Mouse (Mus musculus) spleen, postnatal 36 days (tissue): ENCODE measurements at regions not wholly inside any gene's neighbourhood (a gene's known extent, or its start where the extent isn't known, plus 50 kb on each side); places are given as distances from the start of the nearest gene placed in this dataset.

Experiments used
- DNase-seq, 2 experiments: peaks; one replicate each; pipeline ENCODE4 v3.0.0; 2022; ENCODE audit warnings: low spot score in 2 of 2, mixed read lengths in 1 of 2

- DNase-seq: no peak
Observed at GRCm38 (mm10) chr13:101219568-101219967, 386.3 kb upstream of the Slc30a5 start.

GRCm38 (mm10) chr13:101216897-101217480 is 383.8 kb upstream of the Slc30a5 start:
- DNase-seq: no peak

GRCm38 (mm10) chr13:101216421-101216820 is 383.2 kb upstream of the Slc30a5 start:
- DNase-seq: no peak

GRCm38 (mm10) chr13:101215792-101216221 is 382.6 kb upstream of the Slc30a5 start:
- DNase-seq: no peak

GRCm38 (mm10) chr13:101215131-101215641 is 382.0 kb upstream of the Slc30a5 start:
- no peak for DNase-seq

GRCm38 (mm10) chr13:101214094-101214493 is 380.9 kb upstream of the Slc30a5 start:
- no peak for DNase-seq

GRCm38 (mm10) chr13:101213121-101213916 is 380.1 kb upstream of the Slc30a5 start:
- DNase-seq: no peak

GRCm38 (mm10) chr13:101212341-101212895 is 379.2 kb upstream of the Slc30a5 start:
- no peak for DNase-seq

- no peak for DNase-seq
Observed at GRCm38 (mm10) chr13:101208788-101209187, 375.6 kb upstream of the Slc30a5 start.

GRCm38 (mm10) chr13:101203463-101203862 is 370.2 kb upstream of the Slc30a5 start:
- no peak for DNase-seq

GRCm38 (mm10) chr13:101202565-101203313 is 369.5 kb upstream of the Slc30a5 start:
- DNase-seq: no peak

GRCm38 (mm10) chr13:101190249-101190830 is 357.1 kb upstream of the Slc30a5 start:
- DNase-seq: no peak

- DNase-seq: no peak
Observed at GRCm38 (mm10) chr13:101182387-101182786, 349.2 kb upstream of the Slc30a5 start.

GRCm38 (mm10) chr13:101175017-101175689 is 341.9 kb upstream of the Slc30a5 start:
- DNase-seq: no peak

GRCm38 (mm10) chr13:101161768-101162167 is 328.5 kb upstream of the Slc30a5 start:
- no peak for DNase-seq

GRCm38 (mm10) chr13:101159878-101160277 is 326.7 kb upstream of the Slc30a5 start:
- no peak for DNase-seq

GRCm38 (mm10) chr13:101153760-101154159 is 320.5 kb upstream of the Slc30a5 start:
- no peak for DNase-seq

GRCm38 (mm10) chr13:101142761-101143160 is 309.5 kb upstream of the Slc30a5 start:
- DNase-seq: no peak

GRCm38 (mm10) chr13:101142104-101142735 is 309.0 kb upstream of the Slc30a5 start:
- DNase-seq: no peak

GRCm38 (mm10) chr13:101129466-101129865 is 296.2 kb upstream of the Slc30a5 start:
- no peak for DNase-seq

GRCm38 (mm10) chr13:101127808-101128207 is 294.6 kb upstream of the Slc30a5 start:
- no peak for DNase-seq
